Mouse (Mus musculus) cortical plate, adult 2 months (tissue): ENCODE measurements around the gene Cfap161. TPM values are rescaled to one million over a fixed set of nuclear protein-coding genes. Genes with fewer than 3 reads are reported as not detected.

ENCODE experiments used
- H3K27ac ChIP-seq: fragments of 200-500 bp; 2 replicates; pipeline ENCODE4 v1.5.1; 2012; ENCODE audit warnings: low read length, control low read depth, inconsistent platforms; ENCODE audit not compliant: insufficient read depth
- H3K4me1 ChIP-seq: fragments of 200-500 bp; 2 replicates; pipeline ENCODE4 v1.6.1; 2011; ENCODE audit warnings: low read length; ENCODE audit not compliant: control insufficient read depth, insufficient read depth
- H3K4me3 ChIP-seq: fragments of 200-500 bp; 2 replicates; pipeline ENCODE4 v1.5.1; 2011; ENCODE audit warnings: mild to moderate bottlenecking, low read length, control low read depth; ENCODE audit not compliant: insufficient read depth
- CTCF ChIP-seq: fragments of 200-500 bp; IDR thresholded peaks from 2 replicates; pipeline ENCODE4 v1.5.1; 2011; ENCODE audit warnings: mild to moderate bottlenecking, control low read depth, low read length; ENCODE audit not compliant: insufficient read depth; ENCODE audit errors: extremely low read depth
- POLR2A ChIP-seq: fragments of 200-500 bp; IDR thresholded peaks from 2 replicates; pipeline ENCODE4 v1.6.1; 2011; ENCODE audit warnings: mild to moderate bottlenecking, low read length, control low read depth; ENCODE audit not compliant: insufficient read depth; ENCODE audit errors: extremely low read depth
- polyA plus RNA-seq: library from polyadenylated mRNA; depleted of rRNA; stranded (reverse); fragments of >200 nt; gene quantifications from 2 replicates; pipeline ENCODE4 v1.2.3, GENCODE M21; 2012

Gene Cfap161
- polyA plus RNA-seq, 1 experiment = 0.88 TPM

DNA sequence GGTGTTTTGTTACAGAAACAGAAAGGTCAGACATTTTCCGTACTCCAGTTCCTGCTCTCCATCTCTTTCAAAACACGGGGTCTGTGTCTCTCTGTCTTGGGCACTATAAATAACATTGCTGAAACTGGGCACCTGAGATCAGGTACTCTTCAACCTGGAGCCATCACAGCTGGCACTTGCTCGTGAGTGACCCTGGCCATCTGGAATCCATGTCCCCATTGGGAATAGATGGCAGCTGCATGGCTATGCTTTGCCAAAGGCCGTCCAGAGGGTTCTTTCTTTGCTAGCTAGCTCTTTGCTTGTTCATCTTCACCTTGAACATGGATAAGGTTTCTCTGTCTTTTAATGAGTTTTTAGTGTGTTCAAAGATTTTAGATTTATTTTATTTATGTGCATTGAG is 13.8 kb downstream of the Cfap161 start:
- Histone ChIP-seq H3K27ac (no peak overlapping the region), H3K4me3 (no peak overlapping the region), H3K4me1 (no peaks in the 10 kb centered on the region)
- no peak for TF ChIP-seq POLR2A
- TF ChIP-seq CTCF = no peak

DNA sequence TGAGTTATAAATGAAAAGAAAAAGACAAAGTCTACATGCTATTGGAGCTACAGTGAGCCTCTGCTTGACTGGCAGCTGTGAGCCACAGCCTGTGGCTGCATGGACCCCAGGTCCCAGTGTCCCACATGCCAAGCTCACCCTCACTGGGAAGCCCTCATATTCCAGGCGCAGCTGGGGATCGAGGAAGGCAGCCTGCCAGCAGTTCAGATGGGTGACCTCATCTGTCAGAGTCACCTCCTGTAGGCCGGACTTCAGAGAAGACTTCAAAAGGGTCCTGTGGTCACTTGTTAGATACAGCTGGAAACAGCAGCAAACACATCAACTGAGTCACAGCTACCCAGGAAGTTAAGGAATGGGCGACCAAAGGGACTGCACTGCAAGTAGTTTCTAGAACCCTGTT is 14.7 kb downstream of the Cfap161 start:
- Histone ChIP-seq H3K27ac (no peak overlapping the region), H3K4me3 (no peak overlapping the region), H3K4me1 (no peaks in the 10 kb centered on the region)
- TF ChIP-seq POLR2A (no peak), CTCF (no peak)

DNA sequence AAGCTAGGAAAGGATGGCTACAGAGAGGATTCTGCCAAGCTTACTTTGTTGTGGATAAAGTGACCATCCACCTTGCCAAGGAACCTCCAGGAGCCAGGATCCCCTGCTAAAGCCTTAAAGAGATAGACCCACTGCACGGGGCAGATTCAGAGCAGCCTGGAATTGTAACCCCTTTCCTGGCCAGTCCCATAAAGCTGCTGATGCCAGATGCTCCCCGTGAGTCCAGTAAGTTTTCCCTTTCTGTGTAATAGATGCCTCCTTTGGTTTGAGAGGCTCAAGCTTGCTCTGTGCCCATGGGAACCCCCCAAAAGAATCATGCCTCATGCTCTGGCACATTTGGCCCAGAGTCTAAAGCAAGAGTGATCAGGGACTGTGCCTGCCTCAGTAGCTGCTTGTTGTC is 15.7 kb downstream of the Cfap161 start:
- H3K4me1 ChIP-seq = no peaks in the 10 kb centered on the region
- no peak overlapping the region for H3K4me3 ChIP-seq
- no peak for TF ChIP-seq CTCF
- TF ChIP-seq POLR2A = no peak
- no peak overlapping the region for H3K27ac ChIP-seq

DNA sequence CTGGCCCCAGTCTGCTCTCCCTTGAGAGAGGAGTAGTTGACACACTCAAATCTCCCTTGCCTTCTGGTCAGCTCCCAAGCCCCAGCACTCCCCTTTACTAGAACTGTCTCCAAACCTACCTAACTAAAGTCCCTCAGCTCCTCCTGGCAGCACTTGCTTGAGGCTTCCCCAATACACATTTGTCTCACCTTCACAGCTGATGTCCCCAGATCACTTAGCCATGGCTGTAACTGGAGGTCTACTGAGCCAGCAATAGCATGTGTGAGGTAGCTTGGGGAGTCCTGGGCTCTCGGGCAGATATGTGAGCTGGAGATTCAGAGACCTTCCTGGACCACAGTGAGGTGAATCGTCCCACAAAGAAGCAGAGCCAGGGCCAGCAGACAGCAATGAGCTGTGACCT is 16.2 kb downstream of the Cfap161 start:
- no peak overlapping the region for H3K27ac ChIP-seq
- no peak for TF ChIP-seq POLR2A
- TF ChIP-seq CTCF = no peak
- no peaks in the 10 kb centered on the region for H3K4me1 ChIP-seq
- no peak overlapping the region for H3K4me3 ChIP-seq

- Histone ChIP-seq H3K4me3 (no peak overlapping the region), H3K27ac (no peak overlapping the region)
- TF ChIP-seq POLR2A = no peak
- peak; percentile 51 for TF ChIP-seq CTCF
Measured at GRCm38 (mm10) chr7:83774721-83775120, 20.0 kb downstream of the Cfap161 start.

GRCm38 (mm10) chr7:83763674-83764073 is 31.0 kb downstream of the Cfap161 start:
- no peak for TF ChIP-seq CTCF
- TF ChIP-seq POLR2A = no peak

More at GRCm38 (mm10) chr7:83774721-83775120, 20.0 kb downstream of the Cfap161 start:
- H3K4me1 ChIP-seq = no peaks in the 10 kb centered on the region

DNA sequence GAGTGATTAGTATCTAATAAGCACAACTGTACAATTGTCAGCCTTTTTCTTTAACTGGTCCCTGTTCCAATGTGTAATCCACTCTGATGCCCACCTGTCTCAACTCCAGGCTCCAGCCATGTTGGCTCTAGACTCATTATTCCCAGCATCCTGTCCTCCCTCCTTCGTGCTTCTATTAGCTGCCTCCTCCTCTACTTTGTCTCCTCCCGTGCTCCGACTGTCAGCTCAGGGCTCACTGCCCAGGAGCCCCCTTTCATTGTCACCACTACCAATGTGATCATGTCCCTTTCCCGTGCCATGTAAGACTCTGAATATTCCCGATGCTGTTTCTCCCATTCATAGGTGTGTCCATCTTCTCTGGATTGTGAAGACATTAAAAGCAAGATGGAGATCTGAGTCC is 32.3 kb downstream of the Cfap161 start:
- Histone ChIP-seq H3K27ac (no peak overlapping the region), H3K4me3 (no peak overlapping the region)
- no peak for TF ChIP-seq CTCF
- TF ChIP-seq POLR2A = no peak

More at GRCm38 (mm10) chr7:83763674-83764073, 31.0 kb downstream of the Cfap161 start:
- no peak overlapping the region for H3K27ac ChIP-seq
- no peak overlapping the region for H3K4me3 ChIP-seq
- no peaks in the 10 kb centered on the region for H3K4me1 ChIP-seq

DNA sequence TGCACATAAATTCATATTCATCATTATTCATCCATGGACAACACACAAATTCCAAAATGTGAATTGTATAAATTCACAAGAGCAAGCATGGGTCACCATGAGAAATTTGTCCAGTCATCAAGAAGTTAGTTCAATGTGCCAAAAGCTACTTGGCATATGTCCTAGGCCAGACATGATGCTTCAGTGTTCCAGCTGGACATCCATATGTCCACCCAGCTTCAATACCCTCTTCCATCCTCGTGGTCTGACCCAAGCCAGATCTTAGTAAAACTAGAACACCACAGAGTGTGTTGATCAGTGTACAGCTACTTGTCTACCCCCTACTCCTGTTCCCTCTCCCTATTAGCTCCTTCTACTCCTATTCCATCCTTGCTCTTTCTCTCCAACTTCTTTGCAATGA is 43.6 kb downstream of the Cfap161 start:
- H3K27ac ChIP-seq = no peak overlapping the region
- TF ChIP-seq POLR2A = no peak
- no peak for TF ChIP-seq CTCF
- H3K4me1 ChIP-seq = no peaks in the 10 kb centered on the region
- no peak overlapping the region for H3K4me3 ChIP-seq

More for the DNA sequence above, 32.3 kb downstream of the Cfap161 start:
- no peaks in the 10 kb centered on the region for H3K4me1 ChIP-seq

DNA sequence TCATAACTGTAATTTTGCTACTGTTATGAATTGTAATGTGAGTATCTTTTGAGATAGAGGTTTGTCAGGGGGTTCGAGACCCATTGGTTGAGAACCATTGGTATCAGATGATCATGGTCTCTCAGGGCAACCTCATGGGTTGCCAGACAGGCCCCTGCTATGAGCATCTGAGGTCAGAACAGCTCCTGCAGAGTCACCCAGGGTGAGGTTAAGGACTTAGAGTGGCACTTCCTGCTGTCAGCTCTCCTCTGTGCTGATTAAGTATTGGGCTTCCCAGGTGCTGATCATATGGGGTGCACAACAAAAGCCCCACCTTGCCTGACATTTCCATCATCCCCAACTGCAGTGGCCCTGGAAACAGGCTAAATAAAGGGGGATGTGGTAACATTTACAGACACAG is 46.3 kb downstream of the Cfap161 start:
- TF ChIP-seq POLR2A (no peak), CTCF (no peak)
- Histone ChIP-seq H3K27ac (no peak overlapping the region), H3K4me1 (peaks cover 4% of the 10 kb centered on the region; the same call in 1 of the 2 replicates), H3K4me3 (no peak overlapping the region)

GRCm38 (mm10) chr7:83746107-83746687 is 48.5 kb downstream of the Cfap161 start:
- TF ChIP-seq POLR2A = no peak
- TF ChIP-seq CTCF = no peak
- no peak overlapping the region for H3K27ac ChIP-seq
- peaks cover 4% of the 10 kb centered on the region; the same call in 1 of the 2 replicates for H3K4me1 ChIP-seq
- H3K4me3 ChIP-seq = no peak overlapping the region
